Mouse (Mus musculus): ENCODE measurements around the gene Prkcq. TPM values are rescaled to one million over a fixed set of nuclear protein-coding genes. Genes with fewer than 3 reads are reported as not detected.
"Not testable (repeated sequence)": the region's sequence is repeated elsewhere in the genome, so short reads cannot be mapped to it uniquely, and the experiment has no call there.

Prkcq gene
- polyA plus RNA-seq, 1 experiment = not detected

- no peak overlapping the region for H3K4me3 ChIP-seq (ENCODE audit: insufficient read depth, low read depth, low read length)
- 56% methylated on average over 14 of the region's 14 CpGs for WGBS
Measured at GRCm38 (mm10) chr2:11338931-11339839, 167.3 kb downstream of the Prkcq start.

GRCm38 (mm10) chr2:11344691-11345090, 172.8 kb downstream of the Prkcq start:
- 96% methylated on average over 3 of the region's 3 CpGs for WGBS

More at GRCm38 (mm10) chr2:11338931-11339839, 167.3 kb downstream of the Prkcq start:
- H3K27ac ChIP-seq (ENCODE audit: insufficient read depth, low read depth, low read length) = no peak overlapping the region
- TF ChIP-seq POLR2A (IDR thresholded peaks at IDR 0.05; ENCODE audit: insufficient read depth, low read depth, low read length) (no peak), CTCF (IDR thresholded peaks at IDR 0.05; ENCODE audit: insufficient read depth, low read depth, low read length) (no peak)
- no peaks in the 10 kb centered on the region; the same call in none of the 2 replicates for H3K4me1 ChIP-seq (ENCODE audit: control insufficient read depth, insufficient read depth, low read length)

GRCm38 (mm10) chr2:11346419-11346818, 174.5 kb downstream of the Prkcq start:
- H3K4me1 ChIP-seq (ENCODE audit: control insufficient read depth, insufficient read depth, low read length); H3K4me3 ChIP-seq (ENCODE audit: insufficient read depth, low read depth, low read length); H3K27ac ChIP-seq (ENCODE audit: insufficient read depth, low read depth, low read length): not testable (repeated sequence)
- 47% methylated on average over 6 of the region's 6 CpGs for WGBS

More at GRCm38 (mm10) chr2:11344691-11345090, 172.8 kb downstream of the Prkcq start:
- H3K4me1 ChIP-seq (ENCODE audit: control insufficient read depth, insufficient read depth, low read length) = peaks cover 7% of the 10 kb centered on the region; the same call in 1 of the 2 replicates
- H3K4me3 ChIP-seq (ENCODE audit: insufficient read depth, low read depth, low read length) = no peak overlapping the region
- no peak overlapping the region for H3K27ac ChIP-seq (ENCODE audit: insufficient read depth, low read depth, low read length)
- no peak for TF ChIP-seq CTCF (IDR thresholded peaks at IDR 0.05; ENCODE audit: insufficient read depth, low read depth, low read length)
- TF ChIP-seq POLR2A (IDR thresholded peaks at IDR 0.05; ENCODE audit: insufficient read depth, low read depth, low read length) = no peak

- TF ChIP-seq CTCF (IDR thresholded peaks at IDR 0.05; ENCODE audit: insufficient read depth, low read depth, low read length) = no peak
- no peak for TF ChIP-seq POLR2A (IDR thresholded peaks at IDR 0.05; ENCODE audit: insufficient read depth, low read depth, low read length)
- no peak overlapping the region; the same call in 1 of the 2 replicates for H3K27ac ChIP-seq (ENCODE audit: insufficient read depth, low read depth, low read length)
- 38% methylated on average over 3 of the region's 3 CpGs for WGBS
Measured at GRCm38 (mm10) chr2:11347791-11348190, 175.9 kb downstream of the Prkcq start.

More at GRCm38 (mm10) chr2:11347791-11348190, 175.9 kb downstream of the Prkcq start:
- Histone ChIP-seq H3K4me1 (ENCODE audit: control insufficient read depth, insufficient read depth, low read length) (peaks cover 7% of the 10 kb centered on the region; the same call in 1 of the 2 replicates), H3K4me3 (ENCODE audit: insufficient read depth, low read depth, low read length) (no peak overlapping the region)

All from olfactory bulb, adult 2 months (tissue).